Mouse (Mus musculus): ENCODE data around the gene Ccdc73.

Ccdc73 gene

GRCm38 (mm10) chr2:105034084-105034483 lies 166.5 kb downstream of the Ccdc73 start:
- DNase-seq, result no peak

DNA sequence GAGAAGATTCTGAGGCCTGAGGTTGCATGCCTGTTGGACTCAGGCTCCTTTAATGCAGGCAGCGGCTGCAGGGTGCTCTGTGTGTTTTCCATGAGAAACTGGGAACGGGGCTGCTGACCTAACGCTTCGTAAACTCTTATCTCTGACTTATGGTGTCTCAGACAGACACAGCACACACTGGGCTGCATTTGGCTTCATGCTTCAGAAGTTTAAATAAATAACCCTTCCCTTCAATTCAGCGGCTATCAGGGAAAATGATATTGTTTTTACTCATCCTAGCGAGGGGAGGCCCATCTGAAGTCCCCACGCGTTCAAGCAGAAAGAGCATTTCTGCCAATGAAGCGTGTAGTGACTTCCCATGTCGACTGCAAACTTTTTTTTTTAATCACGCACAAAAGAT lies 168.4 kb downstream of the Ccdc73 start:
- no peak for DNase-seq

DNA sequence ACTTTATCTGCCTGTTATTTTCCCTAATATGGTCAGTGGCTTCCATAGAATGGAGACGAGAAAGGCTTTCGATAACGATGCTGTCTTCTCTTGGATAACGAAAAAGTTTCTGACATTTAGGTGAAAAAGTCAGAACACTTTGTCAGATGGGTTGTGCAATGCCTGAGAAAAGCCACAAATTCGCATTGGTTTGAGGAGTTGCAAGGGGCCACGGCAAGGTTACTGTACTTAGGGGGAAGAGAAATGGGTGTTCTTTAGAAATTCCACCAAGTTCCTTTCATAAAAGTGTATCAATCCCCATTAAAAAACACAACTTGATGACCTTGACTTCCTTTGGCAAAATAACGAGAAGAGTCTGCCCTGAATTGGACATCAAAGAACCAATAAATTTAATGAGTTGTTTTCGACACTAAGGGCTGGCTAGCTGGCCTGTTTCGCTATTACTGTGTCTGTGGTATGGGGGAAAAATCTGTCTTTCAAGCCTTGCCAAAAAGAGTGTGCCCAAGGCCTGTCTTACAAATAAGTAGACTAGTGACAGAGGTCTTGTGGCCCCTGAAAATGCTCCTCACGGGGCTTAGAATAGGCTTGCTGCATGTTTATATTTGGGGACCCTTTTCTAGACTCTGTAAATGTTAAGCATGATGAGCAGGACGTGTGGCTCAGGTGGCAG lies 168.9 kb downstream of the Ccdc73 start:
- no peak for DNase-seq

- DNase-seq, result no peak
These were observed 170.5 kb downstream of the Ccdc73 start for GRCm38 (mm10) chr2:105037956-105038569.

- DNase-seq, result no peak
These were observed 171.3 kb downstream of the Ccdc73 start for GRCm38 (mm10) chr2:105038879-105039278.

DNA sequence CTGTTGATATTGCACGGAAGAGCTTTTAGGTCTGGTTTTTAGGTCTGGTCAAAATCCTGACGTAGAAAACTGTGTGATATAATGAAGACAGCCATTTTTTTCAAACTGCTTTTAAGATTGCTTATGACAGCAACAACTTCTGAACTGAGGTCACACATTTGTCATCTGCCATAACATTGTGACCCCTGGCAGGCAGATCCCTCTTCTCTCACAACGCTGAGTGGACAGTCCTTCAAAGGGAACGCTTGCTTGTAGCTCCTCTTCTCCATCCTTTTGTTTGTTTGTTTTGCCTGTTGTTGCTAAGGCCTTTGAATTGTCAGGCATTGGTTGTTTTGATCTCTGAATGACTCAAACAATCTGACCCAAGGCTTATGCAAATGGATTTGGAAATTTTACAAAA lies 173.3 kb downstream of the Ccdc73 start:
- DNase-seq, result no peak

GRCm38 (mm10) chr2:105043152-105043551 lies 175.5 kb downstream of the Ccdc73 start:
- DNase-seq, result no peak

DNA sequence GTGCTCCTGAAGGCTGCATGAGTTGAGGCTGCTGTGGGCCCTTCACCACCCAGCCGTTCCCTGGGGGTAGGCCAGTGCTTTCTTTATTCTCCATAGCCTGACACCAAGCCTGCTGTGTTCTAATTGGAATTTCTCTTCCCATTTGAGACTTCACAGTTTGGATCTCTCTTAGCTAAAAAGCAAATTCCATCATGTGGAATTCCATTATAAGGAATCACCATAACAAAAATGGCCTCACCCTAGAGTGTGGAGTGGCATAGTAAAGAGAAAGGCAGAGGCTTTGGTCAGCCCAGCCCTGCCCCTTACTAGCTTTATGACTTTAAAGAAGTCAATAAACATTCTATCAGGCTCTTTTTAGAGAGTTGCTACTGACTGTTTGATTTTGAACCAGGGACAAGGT lies 180.7 kb downstream of the Ccdc73 start:
- no peak for DNase-seq

GRCm38 (mm10) chr2:105055529-105055928 lies 187.9 kb downstream of the Ccdc73 start:
- no peak for DNase-seq

- DNase-seq, result no peak
These were observed 191.0 kb downstream of the Ccdc73 start for GRCm38 (mm10) chr2:105058577-105059116.

GRCm38 (mm10) chr2:105062741-105063372 lies 195.3 kb downstream of the Ccdc73 start:
- DNase-seq, result no peak

Measured in cerebellum, adult 11 months (tissue).